Mouse (Mus musculus): Measurements from ENCODE around the gene Negr1.

DNA sequence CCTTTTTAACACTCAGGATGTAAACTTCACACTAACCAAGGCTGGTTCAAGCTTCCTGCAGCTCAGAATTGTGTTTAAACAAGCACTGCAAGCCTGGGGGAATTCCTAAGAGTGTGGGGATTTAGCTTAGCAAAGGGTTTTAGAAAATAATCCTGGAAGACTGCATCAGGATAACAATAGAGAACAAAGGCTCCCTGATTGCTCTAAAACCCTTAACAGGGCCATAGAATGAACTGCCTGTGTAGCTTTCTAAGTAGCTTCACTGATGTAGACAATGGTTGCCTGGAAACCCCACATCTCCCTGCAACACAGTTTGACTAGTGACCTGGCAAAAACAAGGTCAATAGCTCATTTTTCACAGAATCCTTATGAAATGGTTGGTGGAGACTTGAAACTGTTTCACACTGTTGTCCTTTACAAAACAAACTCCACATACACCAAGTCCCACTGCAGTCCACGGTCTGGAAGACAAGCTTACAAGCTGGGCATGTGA is 759.5 kb downstream of the Negr1 start:
- TF ChIP-seq POLR2A (IDR thresholded peaks at IDR 0.05; ENCODE audit: insufficient read depth, low read length): no peak
- TF ChIP-seq EP300 (IDR thresholded peaks at IDR 0.05; ENCODE audit: insufficient read depth, low read depth, low read length): peak; percentile 61

All from ES-Bruce4 (cell line).